Mouse (Mus musculus): ENCODE results near the gene Ppm1e.

Ppm1e gene

DNA sequence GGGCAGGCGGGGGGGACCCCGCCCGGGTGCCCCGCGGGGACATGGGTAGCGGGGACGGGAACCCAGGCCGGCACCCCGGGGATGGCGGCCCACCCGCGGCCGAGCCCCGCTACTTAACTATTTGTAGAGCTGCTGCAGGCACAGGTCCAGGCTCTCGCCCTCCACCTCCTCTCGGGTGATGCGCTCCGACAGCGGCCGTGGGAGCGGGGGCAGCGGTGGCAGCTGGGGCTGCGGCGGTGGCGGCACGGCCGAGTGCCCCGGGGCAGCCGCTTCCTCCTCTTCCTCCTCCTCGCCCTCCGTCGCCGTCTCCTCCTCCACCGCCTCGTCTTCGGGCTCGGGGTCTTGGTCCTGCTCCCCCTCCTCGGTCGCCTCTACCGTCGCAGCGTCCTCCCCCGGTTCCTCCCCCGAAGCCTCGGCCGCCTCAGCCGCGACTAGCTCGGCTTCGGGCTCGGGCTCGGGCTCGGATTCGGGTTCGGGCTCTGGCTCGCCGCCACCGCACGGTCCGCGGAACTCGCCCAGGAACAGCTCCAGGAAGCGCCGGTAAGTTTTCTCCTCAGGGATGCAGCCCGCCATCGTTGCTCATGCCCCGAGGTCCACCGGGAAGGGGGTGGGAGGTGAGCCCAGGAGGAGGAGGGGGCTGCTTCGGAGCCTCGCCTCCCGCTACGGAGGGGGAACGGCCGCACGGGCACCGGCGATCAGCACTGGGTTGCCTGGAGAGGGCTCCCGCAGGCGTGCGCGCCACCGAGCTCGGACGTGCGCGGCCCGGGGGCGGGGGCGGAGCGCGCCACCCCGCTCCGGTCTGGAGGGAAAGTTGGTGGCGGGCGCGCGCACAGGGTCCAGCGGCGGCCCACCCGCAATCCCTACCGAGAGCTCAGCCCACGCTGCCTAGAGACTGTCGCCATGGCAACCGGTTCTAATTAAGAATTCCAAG is at the start of gene Ppm1e:
TSS of gene Ppm1e (minus strand) at position 693 of the 931 bp plus-strand sequence.
- CTCF ChIA-PET, result interaction anchor here (0.6 to 1.4 kb wide), 6 partner anchors 12 to 322 kb away, joined by 3 to 4 read pairs (median 3); no protein-coding TSS in a partner anchor
- POLR2A ChIA-PET, result interaction anchor here in 3 of 4 experiments (0.5 to 2.4 kb wide), 32 partner anchors 10 to 601 kb away, joined by 3 to 16 read pairs (median 3); partner anchors contain the start of genes Ska2 (in 2 of the 3), Cltc (in 1 of the 3), Prr11 (in 1 of the 3) and Rad51c (in 1 of the 3)

DNA sequence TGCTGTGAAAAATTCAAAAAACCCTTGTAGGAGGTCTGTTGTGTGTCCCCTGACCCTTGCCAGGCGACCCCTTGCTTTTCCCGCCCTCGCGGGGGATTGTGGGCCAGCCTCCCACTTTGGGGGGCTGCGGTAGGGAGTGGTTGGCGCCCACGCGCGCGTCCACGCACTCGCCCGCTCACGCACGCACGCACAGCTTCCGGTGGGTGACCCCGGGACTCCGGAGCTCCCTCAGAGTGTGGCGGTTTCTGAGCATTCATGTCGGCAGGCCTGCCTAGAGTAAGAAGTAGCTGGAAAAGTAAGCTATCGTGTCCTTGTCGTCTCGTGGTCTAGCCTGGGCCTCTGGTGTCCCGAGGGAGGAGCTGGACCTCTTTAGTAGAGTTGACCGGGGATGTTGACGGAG is 46.1 kb upstream of the Ppm1e start, which contains the start of the genes Rad51c and Tex14:
TSS of gene Rad51c (minus strand) at position 79 of the 400 bp plus-strand sequence.
TSS of gene Tex14 (plus strand) at position 190 of the 400 bp plus-strand sequence.
- ChIA-PET POLR2A (interaction anchor here (0.5 to 7.6 kb wide), 85 partner anchors 7 to 878 kb away, joined by 3 to 168 read pairs (median 4); partner anchors contain the start of genes Ppm1e (in 3 of the 4), Ska2 (in 3 of the 4), Prr11 (in 2 of the 4) and Mtmr4 (in 1 of the 4)), CTCF (interaction anchor here (0.6 to 2.0 kb wide), 17 partner anchors 9 to 1417 kb away, joined by 3 to 9 read pairs (median 5); partner anchors contain the start of gene Ppm1e (in 1 of the 4))

DNA sequence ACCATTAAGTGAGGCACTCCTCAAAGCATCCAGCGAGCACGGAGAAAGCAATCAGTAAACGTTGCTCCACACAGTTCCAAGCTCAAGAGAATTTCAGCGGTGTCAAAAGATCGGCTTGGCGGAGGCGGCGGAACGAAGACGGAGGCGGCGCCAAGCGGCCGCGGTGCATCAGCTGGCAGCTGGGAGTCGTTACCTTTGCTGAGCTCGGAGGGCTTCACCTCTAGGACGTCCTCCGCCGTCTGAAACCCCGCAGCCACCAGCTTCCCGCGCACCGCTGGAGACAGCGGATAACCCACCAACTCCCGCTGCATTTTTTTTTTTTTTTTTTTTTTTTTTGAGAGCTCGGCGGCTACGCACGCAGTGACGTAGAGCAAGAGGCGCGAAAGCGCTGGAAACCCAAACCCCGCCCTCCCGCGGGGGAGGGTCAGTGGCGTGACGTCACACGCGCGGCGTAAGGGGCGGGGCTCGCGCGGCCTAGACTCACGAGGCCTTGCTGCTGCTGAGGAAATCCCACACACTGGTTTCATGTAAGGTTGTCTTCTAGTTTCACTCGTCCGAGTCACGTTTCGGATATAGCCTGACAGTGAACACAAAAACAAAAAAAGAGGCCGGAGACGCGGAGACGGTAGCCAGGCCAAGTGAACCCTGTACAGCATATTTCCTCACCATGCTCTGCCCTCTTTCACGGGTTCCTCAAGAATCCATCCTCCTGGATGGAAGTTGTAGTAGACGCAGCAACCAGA is 45.5 kb upstream of the Ppm1e start:
- CTCF ChIA-PET, result interaction anchor here (0.6 to 2.0 kb wide), 22 partner anchors 9 to 1417 kb away, joined by 3 to 13 read pairs (median 5); partner anchors contain the start of gene Ppm1e (in 1 of the 4)

DNA sequence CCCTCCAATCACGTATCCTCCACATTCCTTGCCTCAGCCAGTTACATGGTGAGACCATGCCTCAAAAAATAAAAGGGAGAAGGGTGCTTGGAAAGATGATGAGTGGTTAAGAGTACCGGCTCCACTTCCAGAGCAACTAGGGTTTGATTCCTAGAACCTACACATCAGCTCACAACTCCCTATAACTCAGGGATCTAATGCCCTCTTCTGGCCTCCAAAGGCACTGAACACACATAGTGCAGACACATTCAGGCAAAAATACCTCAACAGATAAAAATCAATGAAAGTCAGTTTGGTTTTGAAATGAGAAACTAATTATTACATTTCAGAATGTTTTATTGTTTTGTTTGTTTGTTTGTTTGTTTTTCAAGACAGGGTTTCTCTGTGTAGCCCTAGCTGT is 39.6 kb upstream of the Ppm1e start:
- POLR2A ChIA-PET, result interaction anchor here in 3 of 4 experiments (0.5 to 2.1 kb wide), 9 partner anchors 19 to 130 kb away, joined by 3 to 5 read pairs (median 4); no protein-coding TSS in a partner anchor
- CTCF ChIA-PET, result interaction anchor here in 2 of 4 experiments (0.6 to 1.8 kb wide), 4 partner anchors 21 to 184 kb away, joined by 4 to 17 read pairs (median 6); no protein-coding TSS in a partner anchor

More for the DNA sequence above, 45.5 kb upstream of the Ppm1e start:
- POLR2A ChIA-PET, result interaction anchor here (0.5 to 7.6 kb wide), 109 partner anchors 8 to 995 kb away, joined by 3 to 168 read pairs (median 4); partner anchors contain the start of genes Ppm1e (in 3 of the 4), Ska2 (in 3 of the 4), Prr11 (in 2 of the 4) and Cltc (in 1 of the 4)

DNA sequence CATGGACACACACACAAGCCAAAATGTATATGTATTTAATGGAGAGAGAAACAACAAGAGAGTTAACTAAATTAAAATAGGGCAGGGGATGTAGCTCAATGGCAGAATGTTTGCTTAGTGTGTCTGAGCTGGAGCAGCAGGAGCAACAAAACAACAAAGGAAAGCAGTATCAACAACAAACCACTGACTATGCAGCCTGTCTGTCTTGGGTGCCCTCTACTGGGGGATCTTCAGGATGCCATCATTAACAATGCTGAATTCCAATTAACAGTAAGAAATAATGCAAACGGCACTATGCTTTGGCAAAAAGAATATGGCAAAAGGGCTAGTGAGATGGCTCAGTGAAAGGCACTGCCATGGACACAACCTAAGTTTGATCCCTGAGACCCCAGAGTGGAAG is 35.0 kb upstream of the Ppm1e start:
- ChIA-PET POLR2A (interaction anchor here in 2 of 4 experiments (0.7 to 1.7 kb wide), 2 partner anchors 29 to 32 kb away, joined by 3 to 6 read pairs; no protein-coding TSS in a partner anchor), CTCF (interaction anchor here in 2 of 4 experiments (0.6 kb wide), 2 partner anchors 11 to 198 kb away, joined by 3 read pairs; no protein-coding TSS in a partner anchor)

DNA sequence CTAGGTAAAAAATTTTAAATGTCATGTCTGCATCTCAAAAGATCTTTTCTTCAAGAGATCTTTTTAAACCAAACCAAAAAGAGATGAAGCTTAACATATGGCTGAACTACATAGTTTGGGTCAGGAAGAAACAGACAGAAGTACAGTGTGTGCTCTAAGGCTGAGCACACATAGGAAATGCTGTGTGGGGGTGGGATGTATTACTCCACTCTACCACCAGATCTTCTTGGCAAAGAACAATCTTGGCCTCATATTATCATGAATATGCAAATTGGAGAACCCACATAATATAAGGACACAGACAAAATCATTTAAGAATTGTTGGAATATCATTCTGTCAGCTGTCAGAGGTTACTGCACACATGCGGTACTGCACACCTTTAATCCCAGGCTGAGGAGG is 26.9 kb upstream of the Ppm1e start:
- CTCF ChIA-PET, result interaction anchor here in 1 of 4 experiments (0.6 kb wide), 1 partner anchor 348 kb away, joined by 3 read pairs; no protein-coding TSS in a partner anchor
- POLR2A ChIA-PET, result interaction anchor here in 2 of 4 experiments (0.7 to 2.3 kb wide), 6 partner anchors 10 to 277 kb away, joined by 3 to 7 read pairs (median 4); partner anchors contain the start of genes Prr11 (in 1 of the 2), Ska2 (in 1 of the 2) and Tex14 (in 1 of the 2)

DNA sequence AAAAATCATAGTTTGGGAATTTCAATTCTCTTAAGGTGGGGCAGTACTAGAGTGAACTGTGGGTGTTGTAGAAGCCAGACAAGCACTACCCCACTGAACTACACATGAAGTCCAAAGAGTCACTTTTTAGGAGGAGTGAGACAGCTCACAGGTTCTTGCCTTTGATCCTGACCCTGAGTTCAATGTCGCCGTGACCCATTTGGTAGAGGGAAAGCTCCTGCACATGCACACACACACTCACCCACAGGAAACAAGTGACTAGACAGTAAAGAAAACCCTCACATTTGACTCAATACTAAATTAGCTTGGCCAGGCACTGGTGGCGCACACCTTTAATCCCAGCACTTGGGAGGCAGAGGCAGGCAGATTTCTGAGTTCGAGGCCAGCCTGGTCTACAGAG is 25.7 kb upstream of the Ppm1e start:
- ChIA-PET CTCF (interaction anchor here in 2 of 4 experiments (1.0 to 1.6 kb wide), 2 partner anchors 170 kb away, joined by 3 to 5 read pairs; no protein-coding TSS in a partner anchor), POLR2A (interaction anchor here in 2 of 4 experiments (0.9 to 2.3 kb wide), 6 partner anchors 8 to 275 kb away, joined by 3 to 7 read pairs (median 4); partner anchors contain the start of genes Prr11 (in 1 of the 2), Ska2 (in 1 of the 2) and Tex14 (in 1 of the 2))

DNA sequence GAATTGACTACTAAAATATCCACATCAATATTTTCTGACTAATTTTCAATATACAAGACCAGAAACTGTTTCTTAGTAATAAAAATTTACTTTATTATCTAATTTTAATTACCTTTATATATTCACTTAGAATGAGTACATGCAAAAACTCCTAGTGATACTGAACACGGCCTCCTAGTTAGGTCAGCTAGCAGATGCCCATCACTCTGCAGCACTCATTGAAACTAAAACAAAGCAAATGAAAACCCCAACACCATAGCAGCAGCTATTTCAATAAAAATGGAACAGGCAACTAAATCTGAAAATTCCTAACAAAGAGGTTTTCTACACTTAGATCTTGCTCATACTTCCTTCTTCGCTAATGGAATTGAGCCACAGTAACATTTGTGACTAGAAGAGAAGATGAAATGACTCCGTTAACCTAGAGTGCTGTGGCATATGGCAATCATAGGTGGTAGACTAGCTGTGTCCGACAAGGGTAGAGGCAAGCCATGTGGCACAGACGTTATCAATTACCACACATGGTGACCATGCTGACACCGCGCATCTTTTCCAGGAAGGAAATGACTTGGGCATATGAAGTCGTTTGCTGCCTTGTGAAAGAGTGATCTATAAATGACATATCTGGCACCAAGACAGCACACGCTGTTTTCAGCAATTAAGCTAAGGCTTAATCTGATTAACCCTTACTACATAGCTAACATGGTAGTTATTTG is 9.2 kb upstream of the Ppm1e start:
- ChIA-PET POLR2A (interaction anchor here in 1 of 4 experiments (1.0 to 1.8 kb wide), 6 partner anchors 10 to 36 kb away, joined by 3 to 4 read pairs (median 3); no protein-coding TSS in a partner anchor), CTCF (no interaction called here)

DNA sequence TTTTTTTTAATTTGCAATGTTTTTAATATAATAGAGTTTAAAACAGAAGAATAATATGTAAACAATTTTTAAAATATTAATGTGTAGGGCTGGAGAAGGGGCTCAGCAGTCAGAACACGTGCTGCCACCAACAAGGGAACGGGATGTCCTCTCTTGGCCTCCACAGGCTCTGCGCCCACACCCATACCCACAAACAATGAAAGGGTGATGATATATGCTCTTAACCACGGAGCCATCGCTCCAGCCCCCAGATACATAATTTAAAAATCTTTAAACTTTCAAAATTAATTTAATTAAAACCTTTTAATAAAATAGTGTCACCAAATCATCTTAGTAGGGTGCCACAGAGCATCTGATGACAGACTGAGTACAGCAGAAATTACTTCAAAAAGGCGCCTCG is 8.2 kb upstream of the Ppm1e start:
- ChIA-PET CTCF (no interaction called here), POLR2A (interaction anchor here in 1 of 4 experiments (1.4 kb wide), 1 partner anchor 10 kb away, joined by 3 read pairs; no protein-coding TSS in a partner anchor)

DNA sequence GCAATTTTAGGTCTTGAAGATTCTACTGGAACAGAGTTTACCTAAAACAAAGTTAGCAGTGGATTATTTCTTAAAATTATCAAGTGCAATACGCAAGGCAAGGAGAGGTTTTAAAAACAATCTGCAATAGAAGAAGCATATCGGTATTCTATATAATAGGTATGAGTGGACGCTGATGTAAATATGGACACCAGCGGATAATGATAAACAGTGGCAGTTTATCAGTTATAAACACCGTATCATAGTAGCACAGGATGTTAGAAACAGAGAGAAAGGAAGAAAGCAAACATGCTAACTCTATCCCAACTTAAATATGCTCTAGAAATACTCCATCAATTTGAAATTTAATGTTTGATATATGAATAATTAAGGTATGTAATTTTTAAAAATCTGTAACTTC is 6.3 kb upstream of the Ppm1e start:
- CTCF ChIA-PET, result no interaction called here
- POLR2A ChIA-PET, result interaction anchor here in 1 of 4 experiments (0.6 kb wide), 1 partner anchor 41 kb away, joined by 3 read pairs; no protein-coding TSS in a partner anchor

DNA sequence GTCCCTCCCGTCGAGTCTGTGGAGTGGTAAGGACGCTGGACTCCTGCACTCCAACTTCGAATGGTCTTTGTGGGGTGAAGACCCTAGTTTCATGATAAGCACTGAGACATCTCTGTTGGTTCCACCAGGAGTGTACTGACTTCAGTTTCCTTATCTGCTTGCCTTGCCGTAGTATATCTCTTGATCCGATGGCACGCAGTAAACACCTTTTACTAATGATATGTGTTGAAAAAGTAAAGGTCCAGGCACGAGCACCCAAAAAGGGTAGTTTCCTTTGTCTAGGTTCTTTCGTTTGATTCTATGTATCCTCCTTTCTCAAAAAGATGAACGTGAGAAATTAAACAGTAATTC is 414 bp upstream of the Ppm1e start:
- ChIA-PET POLR2A (interaction anchor here in 3 of 4 experiments (0.5 to 2.4 kb wide), 24 partner anchors 10 to 602 kb away, joined by 3 to 16 read pairs (median 4); partner anchors contain the start of genes Ska2 (in 2 of the 3), Cltc (in 1 of the 3), Prr11 (in 1 of the 3) and Rad51c (in 1 of the 3)), CTCF (interaction anchor here in 3 of 4 experiments (0.6 to 1.4 kb wide), 4 partner anchors 12 to 323 kb away, joined by 3 read pairs; no protein-coding TSS in a partner anchor)

DNA sequence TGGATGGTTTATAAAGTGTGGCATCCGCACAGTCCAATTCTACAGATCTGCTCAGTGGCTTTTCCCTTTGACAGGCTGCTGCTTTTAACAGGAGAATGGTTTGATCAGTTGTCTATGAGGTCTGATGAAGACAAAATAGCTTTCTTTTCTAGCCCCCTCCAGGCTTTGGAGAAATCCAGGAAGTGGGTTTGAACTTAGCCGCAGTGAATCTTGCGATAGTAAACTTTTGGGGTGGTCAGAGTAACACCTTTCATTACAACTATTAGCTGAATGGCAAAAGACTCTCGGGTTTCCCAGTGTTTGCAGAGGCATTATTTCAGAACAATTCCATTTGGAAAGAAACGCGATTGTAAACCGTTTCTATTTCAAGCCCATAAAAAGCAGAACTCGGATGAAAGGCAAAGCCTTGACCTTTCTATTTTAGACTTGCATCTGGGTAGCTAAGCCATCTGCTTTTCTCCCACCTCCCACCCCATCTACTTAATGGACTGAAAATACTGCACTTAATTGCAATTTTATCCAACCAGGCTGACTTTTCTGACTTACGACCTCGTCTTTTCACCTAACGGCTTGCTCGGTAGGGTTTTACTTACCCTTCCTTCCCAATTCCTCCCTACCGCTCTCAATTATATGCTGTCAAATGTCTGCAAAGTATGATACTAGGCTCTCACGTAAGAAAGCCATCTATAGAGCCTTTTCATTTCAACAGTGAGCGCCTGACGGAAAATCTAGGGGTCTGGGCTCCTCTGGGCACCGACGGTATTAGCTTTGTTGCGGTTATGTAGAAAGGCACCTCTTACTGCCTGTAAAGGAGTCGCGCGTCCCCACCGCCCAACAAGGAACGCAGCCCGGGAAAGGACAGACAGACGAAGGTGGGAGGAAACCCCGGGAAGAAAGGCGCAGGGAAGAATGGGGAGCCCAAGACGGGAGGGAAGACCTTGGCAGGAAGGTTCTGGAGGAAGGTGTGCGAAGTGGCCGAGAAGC is 1.2 kb downstream of the Ppm1e start:
- CTCF ChIA-PET, result interaction anchor here in 2 of 4 experiments (0.8 to 1.4 kb wide), 3 partner anchors 89 to 304 kb away, joined by 3 to 4 read pairs (median 3); no protein-coding TSS in a partner anchor
- POLR2A ChIA-PET, result interaction anchor here in 3 of 4 experiments (0.8 to 2.4 kb wide), 17 partner anchors 10 to 600 kb away, joined by 3 to 16 read pairs (median 3); partner anchors contain the start of genes Cltc (in 1 of the 3), Prr11 (in 1 of the 3), Rad51c (in 1 of the 3) and Ska2 (in 1 of the 3)

DNA sequence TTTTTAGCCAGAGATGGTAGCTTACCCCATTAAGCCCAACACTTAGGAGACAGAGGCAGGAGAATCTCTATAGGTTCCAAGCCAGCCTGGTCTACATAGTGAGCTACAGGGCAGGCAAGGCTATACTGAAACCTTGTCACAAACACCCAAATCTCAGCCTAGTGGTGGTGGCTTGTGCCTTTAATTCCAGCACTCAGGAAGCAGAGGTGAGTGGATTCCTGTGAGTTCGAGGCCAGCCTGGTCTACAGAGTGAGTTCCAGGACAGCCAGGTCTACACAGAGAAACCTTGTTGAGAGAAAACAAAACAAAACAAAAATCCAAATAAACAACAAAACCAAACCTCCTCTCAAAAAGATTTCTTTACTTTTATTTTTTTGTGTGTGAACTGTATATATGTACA is 4.0 kb downstream of the Ppm1e start:
- POLR2A ChIA-PET, result interaction anchor here in 1 of 4 experiments (1.0 to 1.2 kb wide), 2 partner anchors 68 to 122 kb away, joined by 3 to 4 read pairs; no protein-coding TSS in a partner anchor
- CTCF ChIA-PET, result interaction anchor here in 1 of 4 experiments (0.6 kb wide), 1 partner anchor 15 kb away, joined by 4 read pairs; no protein-coding TSS in a partner anchor

DNA sequence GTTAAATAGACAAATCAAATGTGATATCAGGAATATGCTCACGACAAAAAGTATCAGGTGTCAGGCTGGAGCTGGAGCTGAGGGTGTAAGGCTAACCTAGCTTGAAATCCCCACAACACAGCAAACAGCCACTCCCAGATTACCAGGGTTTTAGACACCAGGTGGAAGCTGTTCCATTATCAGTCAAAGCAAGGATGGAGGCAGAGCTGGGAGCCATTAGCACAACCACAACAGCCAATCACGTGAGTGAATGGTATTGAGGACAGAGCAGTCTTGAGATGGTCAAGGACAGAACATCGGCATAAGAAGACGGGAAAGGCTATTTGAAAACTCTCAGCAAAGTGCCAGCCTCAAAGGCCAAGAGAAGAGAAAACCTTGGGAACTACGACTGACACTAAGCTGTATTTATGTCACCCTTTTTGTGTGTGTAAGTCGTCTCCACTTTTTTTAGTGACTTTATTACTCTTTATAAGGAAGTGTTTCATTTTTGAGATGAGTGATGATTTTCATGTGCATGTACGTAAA is 5.1 kb downstream of the Ppm1e start:
- CTCF ChIA-PET, result no interaction called here

DNA sequence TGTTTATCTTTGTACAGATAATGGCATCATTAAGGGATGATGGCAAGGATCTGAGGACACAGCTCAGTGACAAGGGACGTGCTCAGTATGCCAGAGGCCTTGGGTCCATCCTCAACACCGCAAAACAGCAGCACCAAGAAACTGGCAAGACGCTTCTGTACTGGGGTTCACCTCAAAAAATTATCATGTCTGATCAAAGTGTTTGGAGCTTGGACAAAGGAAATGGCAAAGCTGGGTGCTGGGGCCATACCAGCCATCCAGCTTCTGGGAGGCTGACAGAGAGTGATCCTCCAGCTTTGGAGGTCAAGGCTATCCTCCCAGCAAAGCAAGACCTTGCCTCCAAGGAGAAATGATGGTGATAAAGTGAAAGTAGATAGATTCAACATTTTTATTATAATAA is 32.4 kb downstream of the Ppm1e start:
- POLR2A ChIA-PET, result interaction anchor here in 2 of 4 experiments (0.7 to 0.9 kb wide), 3 partner anchors 10 to 145 kb away, joined by 3 to 5 read pairs (median 4); no protein-coding TSS in a partner anchor
- CTCF ChIA-PET, result no interaction called here

More for the DNA sequence above, 5.1 kb downstream of the Ppm1e start:
- POLR2A ChIA-PET, result interaction anchor here in 3 of 4 experiments (0.6 to 1.7 kb wide), 11 partner anchors 25 to 244 kb away, joined by 3 to 8 read pairs (median 3); partner anchors contain the start of gene Ska2 (in 1 of the 3)
